Mouse (Mus musculus): ENCODE data around the gene Syde1.

GRCm38 (mm10) chr10:78569686-78570085 is 22.1 kb downstream of the Syde1 start:
- TF ChIP-seq CTCF (IDR thresholded peaks at IDR 0.05; ENCODE audit: extremely low read depth, insufficient read depth, insufficient read length, insufficient replicate concordance) (no peak), POLR2A (IDR thresholded peaks at IDR 0.05; ENCODE audit: low read depth, low read length) (no peak)

All from spleen, adult 2 months (tissue).